Mouse (Mus musculus) spleen, adult 2 months (tissue): ENCODE results near the gene Rragb. TPM values are rescaled to one million over a fixed set of nuclear protein-coding genes. Genes with fewer than 3 reads are reported as not detected.
"Not testable (repeated sequence)": the region's sequence is repeated elsewhere in the genome, so short reads cannot be mapped to it uniquely, and the experiment has no call there.

Experiments used
- DNase-seq, 2 experiments: peaks; one replicate each; pipeline versions ENCODE4 v3.0.0 to v3.0.0-alpha.2; 2012 to 2021; ENCODE audit warnings: low spot score in 2 of 2, low read depth in 1 of 2
- H3K27ac ChIP-seq: fragments of 200-500 bp; 2 replicates; pipeline ENCODE4 v1.5.1; 2012; ENCODE audit warnings: low read length, inconsistent platforms; ENCODE audit not compliant: insufficient read depth
- H3K27me3 ChIP-seq: fragments of 200-500 bp; 2 replicates; pipeline ENCODE4 v1.6.1; 2012; ENCODE audit warnings: mild to moderate bottlenecking, moderate library complexity, low read length, inconsistent platforms; ENCODE audit not compliant: control insufficient read depth, insufficient read depth
- H3K36me3 ChIP-seq: fragments of 200-500 bp; 2 replicates; pipeline ENCODE4 v1.6.1; 2012; ENCODE audit warnings: mild to moderate bottlenecking, low read length, inconsistent platforms; ENCODE audit not compliant: control insufficient read depth, insufficient read depth
- H3K4me1 ChIP-seq: fragments of 200-500 bp; 2 replicates; pipeline ENCODE4 v1.6.1; 2011; ENCODE audit warnings: inconsistent platforms; ENCODE audit not compliant: control insufficient read depth, insufficient read depth, insufficient read length
- H3K4me3 ChIP-seq: fragments of 200-500 bp; 2 replicates; pipeline ENCODE4 v1.5.1; 2011; ENCODE audit warnings: mild to moderate bottlenecking, inconsistent platforms; ENCODE audit not compliant: insufficient read depth, insufficient read length; ENCODE audit errors: extremely low read depth
- CTCF ChIP-seq: fragments of 200-500 bp; IDR thresholded peaks from 2 replicates; pipeline ENCODE4 v1.5.1; 2011; ENCODE audit warnings: mild to moderate bottlenecking, inconsistent platforms; ENCODE audit not compliant: insufficient read depth, insufficient read length, insufficient replicate concordance; ENCODE audit errors: extremely low read depth
- POLR2A ChIP-seq: fragments of 200-500 bp; IDR thresholded peaks from 2 replicates; pipeline ENCODE4 v1.6.1; 2011; ENCODE audit warnings: low read depth, low read length, inconsistent platforms
- WGBS: fragments of 180-500 bp; shearing (Covaris S2); methylation state at CpG from one replicate; pipeline ENCODE4 v1.1.7; 2018; 5-methylcytosine and 5-hydroxymethylcytosine counted together
- polyA plus RNA-seq: library from polyadenylated mRNA; depleted of rRNA; stranded (reverse); fragments of >200 nt; gene quantifications from 2 replicates; pipeline ENCODE4 v1.2.3, GENCODE M21; 2012; rRNA removed

Rragb gene
- polyA plus RNA-seq, 1 experiment: 2.9 TPM

GRCm38 (mm10) chrX:153182221-153182620, 42.4 kb downstream of the Rragb start:
- Histone ChIP-seq H3K27me3 (no peaks in the 10 kb centered on the region), H3K4me3 (no peak overlapping the region), H3K27ac (no peak overlapping the region), H3K4me1 (no peaks in the 10 kb centered on the region), H3K36me3 (no peaks in the 10 kb centered on the region)
- DNase-seq: no peak
- no peak for TF ChIP-seq POLR2A
- no peak for TF ChIP-seq CTCF
- 91% methylated on average over 2 of the region's 2 CpGs for WGBS

DNA sequence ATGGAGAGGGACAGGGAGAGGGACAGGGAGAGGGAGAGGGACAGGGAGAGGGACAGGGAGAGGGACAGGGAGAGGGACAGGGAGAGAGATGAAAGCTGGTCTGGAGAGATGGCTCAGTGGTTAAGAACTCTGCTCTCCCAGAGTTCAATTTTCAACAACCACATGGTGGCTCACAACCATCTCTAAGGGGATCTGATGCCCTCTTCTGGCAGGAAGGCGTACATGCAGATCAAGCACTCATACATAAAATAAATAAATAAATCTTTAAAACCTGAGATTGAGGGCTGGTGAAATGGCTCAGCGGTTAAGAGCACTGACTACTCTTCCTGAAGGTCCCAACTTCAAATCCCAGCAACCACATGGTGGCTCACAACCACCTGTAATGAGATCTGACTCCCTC, 59.4 kb downstream of the Rragb start:
- DNase-seq: not testable (repeated sequence)

GRCm38 (mm10) chrX:153211101-153211500, 71.3 kb downstream of the Rragb start:
- 60% methylated on average over 1 of the region's 1 CpGs for WGBS
- TF ChIP-seq CTCF (no peak), POLR2A (no peak)
- DNase-seq: no peak

More for the DNA sequence above, 59.4 kb downstream of the Rragb start:
- WGBS: 82% methylated on average over 2 of the region's 2 CpGs
- not testable (repeated sequence) for H3K27me3 ChIP-seq, H3K4me3 ChIP-seq, H3K4me1 ChIP-seq, H3K27ac ChIP-seq, H3K36me3 ChIP-seq

More at GRCm38 (mm10) chrX:153211101-153211500, 71.3 kb downstream of the Rragb start:
- H3K27me3 ChIP-seq: no peaks in the 10 kb centered on the region
- no peaks in the 10 kb centered on the region for H3K4me1 ChIP-seq
- no peak overlapping the region for H3K4me3 ChIP-seq
- H3K27ac ChIP-seq: no peak overlapping the region
- H3K36me3 ChIP-seq: no peaks in the 10 kb centered on the region

Other genes with a start within 250 kb of the Rragb start
- gene Usp51, start 133.5 kb upstream of the Rragb start, polyA plus RNA-seq: not detected in 2 replicates
- 1.6 and 1.7 TPM in 2 replicates for gene Mageh1, start 102.4 kb upstream of the Rragb start, polyA plus RNA-seq
- not detected in 2 replicates for gene Foxr2, start 21.2 kb upstream of the Rragb start, polyA plus RNA-seq
- 0.55 and 0.58 TPM in 2 replicates for gene Klf8, start 97.5 kb downstream of the Rragb start, polyA plus RNA-seq